ENCODE assay signal across 9 mouse cellular contexts in genomic region chr11:96760042-96760441, GRCm38 (mm10). TPM values are rescaled to one million over a fixed set of nuclear protein-coding genes. Genes with fewer than 3 reads are reported as not detected.
A peak's percentile ranks its signal among the peaks of the same experiment; 100 is the strongest.
DNase-seq lines count a peak whose midpoint lies in the region; ATAC-seq and TF ChIP-seq lines count a peak whose summit lies in the region.
"Had no signal": no experiment of that assay in that cellular context is flagged by ENCODE, and none has a peak within 500 bp of the region (broad histone marks: within the 10 kb centered on the region; RNA-seq: fewer than 3 reads in every experiment).

No protein-coding gene starts in this region.

- H3K9me3 ChIP-seq in liver, embryonic 12.5 days (replicated peaks), result no peaks in the 10 kb centered on the region
- H3K9me3 ChIP-seq in heart, postnatal 0 days (replicated peaks; ENCODE audit: control insufficient read depth, low read length), result no peaks in the 10 kb centered on the region
- H3K9me3 ChIP-seq in lung, embryonic 16.5 days (ENCODE audit: control insufficient read depth, low read length), result no peaks in the 10 kb centered on the region
- H3K9me3 ChIP-seq: hindbrain, embryonic 15.5 days; neural tube, embryonic 13.5 days had no signal

- no peak overlapping the region for H3K4me3 ChIP-seq in liver, embryonic 12.5 days
- H3K4me3 ChIP-seq in heart, postnatal 0 days (ENCODE audit: low read depth, low read length), result no peak overlapping the region
- H3K4me3 ChIP-seq in lung, embryonic 16.5 days (ENCODE audit: low read length), result no peak overlapping the region
- H3K4me3 ChIP-seq: hindbrain, embryonic 15.5 days; neural tube, embryonic 13.5 days had no signal

- no peak for ATAC-seq in liver, embryonic 12.5 days
- ATAC-seq in heart, postnatal 0 days (ENCODE audit: insufficient read depth, low read depth), result peak; percentile 63
- peak; percentile 67 for ATAC-seq in lung, embryonic 16.5 days (ENCODE audit: low read depth)

- H3K9ac ChIP-seq in liver, embryonic 12.5 days, result no peak overlapping the region
- no peak overlapping the region for H3K9ac ChIP-seq in heart, postnatal 0 days (replicated peaks; ENCODE audit: low read depth, low read length)
- no peak overlapping the region for H3K9ac ChIP-seq in lung, embryonic 16.5 days (ENCODE audit: low read length)
- H3K9ac ChIP-seq: hindbrain, embryonic 15.5 days; neural tube, embryonic 13.5 days had no signal

- no peaks in the 10 kb centered on the region for H3K27me3 ChIP-seq in liver, embryonic 12.5 days (replicated peaks)
- H3K27me3 ChIP-seq in heart, postnatal 0 days (ENCODE audit: control insufficient read depth, insufficient read depth, low read length), result no peaks in the 10 kb centered on the region
- H3K27me3 ChIP-seq in lung, embryonic 16.5 days (ENCODE audit: control insufficient read depth, insufficient read depth, low read depth, low read length), result no peaks in the 10 kb centered on the region
- H3K27me3 ChIP-seq: hindbrain, embryonic 15.5 days; neural tube, embryonic 13.5 days had no signal

- peaks cover 10% of the 10 kb centered on the region for H3K4me1 ChIP-seq in liver, embryonic 12.5 days
- H3K4me1 ChIP-seq in heart, postnatal 0 days (ENCODE audit: control insufficient read depth, insufficient read depth), result no peaks in the 10 kb centered on the region; the same call in 1 of the 2 replicates
- H3K4me1 ChIP-seq in lung, embryonic 16.5 days (replicated peaks; ENCODE audit: control insufficient read depth, insufficient read depth, low read length), result peaks cover 5% of the 10 kb centered on the region; the same call in 1 of the 2 replicates

- 23% methylated on average over 3 of the region's 3 CpGs for WGBS in liver, embryonic 12.5 days (ENCODE audit: insufficient replicate concordance)
- WGBS in heart, postnatal 0 days, result 43% methylated on average over 3 of the region's 3 CpGs
- 27% methylated on average over 3 of the region's 3 CpGs for WGBS in lung, embryonic 16.5 days

- DNase-seq in liver (peak; percentile 33), MEL-GATA-1-ER (ENCODE audit: extremely low read depth, low read depth) (peak; percentile 37)
- peak; percentile 55 for DNase-seq in c-Kit-positive CD71-positive TER-119-negative erythroid progenitor cells, embryonic 14.5 days (ENCODE audit: low read depth)
- DNase-seq in heart, postnatal 0 days (ENCODE audit: low spot score), result peak; percentile 66
- DNase-seq in thymus, postnatal 10 days (ENCODE audit: low spot score in 2 of 2), result peak; percentile 22 to 74

- TF ChIP-seq CTCF in heart, postnatal 0 days (IDR thresholded peaks at IDR 0.05; ENCODE audit: low read depth), result peak; percentile 82

- TF ChIP-seq EP300 in heart, postnatal 0 days (IDR thresholded peaks at IDR 0.05; ENCODE audit: low read depth), result no peak

- H3K36me3 ChIP-seq in liver, embryonic 12.5 days, result no peaks in the 10 kb centered on the region
- H3K36me3 ChIP-seq in heart, postnatal 0 days (replicated peaks; ENCODE audit: control insufficient read depth, insufficient read depth, low read length), result no peaks in the 10 kb centered on the region
- H3K36me3 ChIP-seq in lung, embryonic 16.5 days (ENCODE audit: control insufficient read depth, insufficient read depth, low read length), result no peaks in the 10 kb centered on the region
- H3K36me3 ChIP-seq: hindbrain, embryonic 15.5 days; neural tube, embryonic 13.5 days had no signal

- H3K4me2 ChIP-seq in liver, embryonic 12.5 days, result no peak overlapping the region
- no peak overlapping the region for H3K4me2 ChIP-seq in heart, postnatal 0 days (ENCODE audit: low read depth, low read length)
- H3K4me2 ChIP-seq in lung, embryonic 16.5 days (ENCODE audit: low read depth, low read length), result no peak overlapping the region
- H3K4me2 ChIP-seq: hindbrain, embryonic 15.5 days; neural tube, embryonic 13.5 days had no signal

- no peak overlapping the region for H3K27ac ChIP-seq in liver, embryonic 12.5 days
- H3K27ac ChIP-seq in heart, postnatal 0 days (ENCODE audit: low read depth), result no peak overlapping the region
- H3K27ac ChIP-seq in lung, embryonic 16.5 days (ENCODE audit: low read length), result no peak overlapping the region
- H3K27ac ChIP-seq: hindbrain, embryonic 15.5 days; neural tube, embryonic 13.5 days had no signal

RNA-seq across cellular contexts. Expression of gene Snx11, which starts 17.3 kb away (rescaled TPM):
- polyA plus RNA-seq in liver, embryonic 12.5 days (2016; fragmentation: Nextera tagmentation; extraction: Ambion mirVana), result 14.3 and 14.4 TPM in 2 replicates
- 14.4 and 14.8 TPM in 2 replicates for total RNA-seq in heart, postnatal 0 days (2014; rRNA removed; ENCODE audit: low replicate concordance)
- 9.0 and 10.2 TPM in 2 replicates for polyA plus RNA-seq in heart, postnatal 0 days (2015; fragmentation: Nextera tagmentation; extraction: Ambion mirVana)
- 15.4 and 16.6 TPM in 2 replicates for polyA plus RNA-seq in lung, embryonic 16.5 days (2015; fragmentation: Nextera tagmentation; extraction: Ambion mirVana)

RNA-seq across cellular contexts. Expression of gene Cbx1, which starts 28.9 kb away (rescaled TPM):
- polyA plus RNA-seq in liver, embryonic 12.5 days (2016; fragmentation: Nextera tagmentation; extraction: Ambion mirVana), result 51.6 and 52.4 TPM in 2 replicates
- 9.9 and 24.9 TPM in 2 replicates for total RNA-seq in heart, postnatal 0 days (2014; rRNA removed; ENCODE audit: low replicate concordance)
- polyA plus RNA-seq in heart, postnatal 0 days (2015; fragmentation: Nextera tagmentation; extraction: Ambion mirVana), result 35.6 and 42.0 TPM in 2 replicates
- 100 and 102 TPM in 2 replicates for polyA plus RNA-seq in lung, embryonic 16.5 days (2015; fragmentation: Nextera tagmentation; extraction: Ambion mirVana)
